Mouse (Mus musculus): ENCODE measurements at regions not wholly inside any gene's neighbourhood (a gene's known extent, or its start where the extent isn't known, plus 50 kb on each side); places are given as distances from the start of the nearest gene placed in this dataset.

DNA sequence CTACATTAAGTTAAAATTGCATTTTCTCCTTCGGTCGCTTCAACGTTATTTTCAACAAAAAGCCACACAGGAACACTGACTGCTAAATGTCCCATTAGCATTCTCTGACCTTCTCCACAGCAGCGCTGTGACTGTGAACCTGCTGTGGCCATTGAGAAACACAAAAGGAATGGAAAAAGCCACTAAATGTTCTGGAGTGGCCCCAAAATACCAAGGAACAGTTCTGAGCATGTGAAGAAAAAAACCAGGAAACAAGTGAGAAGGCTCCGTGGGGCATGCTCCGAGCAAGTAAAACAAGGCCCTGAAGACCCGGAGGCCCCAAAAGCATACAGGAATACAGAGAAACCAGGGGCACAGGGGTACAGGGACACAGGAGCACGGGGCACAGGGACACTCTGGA is 66.8 kb downstream of the Olfr267 start:
- TF ChIP-seq CTCF (conservative IDR thresholded peaks at IDR 0.05 in 1 of 2, IDR thresholded peaks at IDR 0.05 in 1 of 2; ENCODE audit: low read depth in 2 of 2, low read length in 2 of 2) (no peak), POLR2A (IDR thresholded peaks at IDR 0.05; ENCODE audit: low read depth, low read length) (no peak), BHLHE40 (IDR thresholded peaks at IDR 0.05; ENCODE audit: low read depth, low read length) (no peak), TBP (conservative IDR thresholded peaks at IDR 0.05; ENCODE audit: low read depth, low read length) (no peak)
